Mouse (Mus musculus) lung, embryonic 16.5 days (tissue): ENCODE measurements around the gene Dazap2. TPM values are rescaled to one million over a fixed set of nuclear protein-coding genes. Genes with fewer than 3 reads are reported as not detected.

ENCODE experiments used
- ATAC-seq: fragments of 200-750 bp; cut with Nextera tagmentation; 2 replicates; pipeline ENCODE4 v1.8.0; 2017; ENCODE audit warnings: low read depth, mild to moderate bottlenecking, moderate library complexity
- H3K27ac ChIP-seq: fragments of 300-500 bp; sonication (generic); 2 replicates; pipeline ENCODE4 v1.5.1; 2014; ENCODE audit warnings: mild to moderate bottlenecking, control low read depth, low read length
- H3K27me3 ChIP-seq: fragments of 300-500 bp; sonication (generic); 2 replicates; pipeline ENCODE4 v1.6.1; 2014; ENCODE audit warnings: low read depth, low read length, mixed read lengths; ENCODE audit not compliant: control insufficient read depth, insufficient read depth
- H3K36me3 ChIP-seq: fragments of 300-500 bp; sonication (generic); 2 replicates; pipeline ENCODE4 v1.6.1; 2014; ENCODE audit warnings: low read length; ENCODE audit not compliant: control insufficient read depth, insufficient read depth
- H3K4me1 ChIP-seq: fragments of 300-500 bp; sonication (generic); replicated peaks from 2 replicates; pipeline ENCODE4 v1.6.1; 2014; ENCODE audit warnings: low read length, mixed read lengths; ENCODE audit not compliant: control insufficient read depth, insufficient read depth
- H3K4me2 ChIP-seq: fragments of 300-500 bp; sonication (generic); 2 replicates; pipeline ENCODE4 v1.6.1; 2014; ENCODE audit warnings: low read depth, low read length, control low read depth
- H3K4me3 ChIP-seq: fragments of 300-500 bp; sonication (generic); 2 replicates; pipeline ENCODE4 v1.5.1; 2014; ENCODE audit warnings: mild to moderate bottlenecking, low read length, control low read depth
- H3K9ac ChIP-seq: fragments of 300-500 bp; sonication (generic); 2 replicates; pipeline ENCODE4 v1.6.1; 2014; ENCODE audit warnings: low read length, control low read depth
- H3K9me3 ChIP-seq: fragments of 300-500 bp; sonication (generic); 2 replicates; pipeline ENCODE4 v1.6.1; 2016; ENCODE audit warnings: low read length; ENCODE audit not compliant: control insufficient read depth
- WGBS: fragments of 180-500 bp; shearing (Covaris S2); extraction: QIAGEN DNeasy Blood & Tissue Kit; methylation state at CpG from one replicate; pipeline ENCODE4 v1.1.7; 2014; 5-methylcytosine and 5-hydroxymethylcytosine counted together
- polyA plus RNA-seq: library from polyadenylated mRNA; unstranded; fragments of >200 nt; fragmentation: Nextera tagmentation; extraction: Ambion mirVana; gene quantifications from 2 replicates; pipeline ENCODE4 v1.2.1, GENCODE M21; 2015

Dazap2 gene
- polyA plus RNA-seq, 1 experiment from 2014 or later: 262 TPM

DNA sequence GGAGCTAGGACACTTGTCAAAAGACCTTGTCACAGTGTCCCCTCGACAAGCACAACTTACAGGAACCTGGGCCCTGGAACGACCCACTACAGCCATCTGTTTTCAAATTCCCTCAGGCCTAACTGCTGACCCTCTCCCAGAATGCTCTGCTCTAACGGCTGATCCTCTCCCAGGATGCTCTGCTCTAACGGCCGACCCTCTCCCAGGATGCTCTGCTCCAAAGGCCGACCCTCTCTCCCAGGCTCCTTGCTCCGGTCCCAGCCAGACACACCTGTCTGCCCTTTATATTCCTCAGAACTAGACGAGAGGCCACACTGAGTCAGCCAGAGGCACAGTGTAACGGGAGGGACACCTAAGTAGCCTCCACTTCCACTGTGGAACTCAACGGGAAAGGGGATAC is 35.0 kb upstream of the Dazap2 start:
- Histone ChIP-seq H3K9me3 (no peaks in the 10 kb centered on the region), H3K27me3 (no peaks in the 10 kb centered on the region), H3K27ac (no peak overlapping the region), H3K9ac (no peak overlapping the region), H3K36me3 (no peaks in the 10 kb centered on the region), H3K4me1 (peaks cover 1% of the 10 kb centered on the region), H3K4me2 (no peak overlapping the region), H3K4me3 (no peak overlapping the region)
- ATAC-seq: no peak
- 84% methylated on average over 10 of the region's 10 CpGs for WGBS

DNA sequence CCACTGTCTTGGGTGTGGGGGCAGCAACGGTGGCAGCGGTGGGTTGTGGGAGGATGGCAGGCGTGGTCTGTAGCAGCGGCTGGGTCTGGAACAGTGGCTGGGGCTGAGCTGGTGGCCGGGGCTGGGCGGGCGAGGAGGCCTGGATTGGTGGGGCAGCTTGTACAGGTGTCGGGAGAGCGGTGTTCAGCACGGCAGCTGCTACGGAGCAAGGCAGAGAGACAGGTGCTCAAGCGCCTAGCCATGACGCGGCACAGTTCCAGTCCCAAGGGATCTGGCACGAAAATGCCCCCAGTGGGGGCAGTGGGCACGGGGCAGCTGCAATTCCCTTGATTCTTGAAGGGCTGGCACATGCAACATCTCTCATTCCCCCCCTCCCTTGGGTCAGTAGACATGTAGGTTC is 29.2 kb upstream of the Dazap2 start:
- H3K4me2 ChIP-seq: no peak overlapping the region
- no peak for ATAC-seq
- H3K9me3 ChIP-seq: no peaks in the 10 kb centered on the region
- H3K4me1 ChIP-seq: no peaks in the 10 kb centered on the region
- no peak overlapping the region for H3K4me3 ChIP-seq
- H3K36me3 ChIP-seq: peaks cover 2% of the 10 kb centered on the region; the same call in 1 of the 2 replicates
- no peak overlapping the region for H3K9ac ChIP-seq
- no peak overlapping the region for H3K27ac ChIP-seq
- 89% methylated on average over 16 of the region's 16 CpGs for WGBS
- no peaks in the 10 kb centered on the region for H3K27me3 ChIP-seq

DNA sequence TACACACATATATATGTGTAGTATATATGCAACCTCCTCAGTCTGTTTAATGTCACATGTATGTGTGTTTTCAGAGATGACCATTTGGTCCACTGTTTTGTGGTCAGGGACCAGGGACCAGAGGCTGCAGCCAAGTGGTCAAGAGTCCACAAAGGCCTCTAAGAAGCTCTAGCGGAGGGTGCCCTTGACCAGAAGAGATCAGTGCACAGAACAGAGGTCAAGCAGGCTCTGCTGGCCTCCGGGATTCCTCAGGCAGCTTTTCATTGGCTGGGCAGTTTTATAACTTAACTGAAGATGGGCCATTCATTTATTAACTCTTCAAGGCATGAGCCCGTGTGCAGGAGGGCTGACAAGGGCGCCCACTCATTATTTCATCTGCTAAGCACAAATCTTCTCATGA is 28.0 kb upstream of the Dazap2 start:
- H3K36me3 ChIP-seq: peaks cover 2% of the 10 kb centered on the region; the same call in 1 of the 2 replicates
- no peak for ATAC-seq
- H3K4me2 ChIP-seq: no peak overlapping the region
- H3K9me3 ChIP-seq: no peaks in the 10 kb centered on the region
- H3K4me3 ChIP-seq: no peak overlapping the region
- H3K27me3 ChIP-seq: no peaks in the 10 kb centered on the region
- H3K9ac ChIP-seq: no peak overlapping the region
- no peak overlapping the region for H3K27ac ChIP-seq
- 66% methylated on average over 4 of the region's 4 CpGs for WGBS
- no peaks in the 10 kb centered on the region for H3K4me1 ChIP-seq

DNA sequence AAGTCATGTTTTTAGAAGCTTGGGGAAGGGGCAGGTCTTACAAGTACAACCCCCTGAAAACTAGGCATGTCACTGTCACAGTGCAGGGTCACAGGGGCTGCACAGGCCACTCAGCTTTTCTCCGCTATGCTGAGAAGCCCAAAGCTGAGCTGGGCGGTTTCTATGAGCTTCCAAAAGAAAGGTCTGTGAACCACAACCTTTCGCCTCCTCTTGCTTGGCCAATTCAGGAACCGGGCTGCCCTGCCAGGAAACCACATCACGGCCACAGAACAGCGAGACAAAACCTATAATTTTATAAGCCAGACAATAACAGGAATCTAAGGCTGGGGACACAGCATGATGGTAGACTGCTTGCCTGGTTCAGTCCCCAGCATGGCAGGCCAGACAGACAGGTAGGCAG is 26.9 kb upstream of the Dazap2 start:
- Histone ChIP-seq H3K9ac (no peak overlapping the region), H3K4me1 (no peaks in the 10 kb centered on the region), H3K4me2 (no peak overlapping the region), H3K27me3 (no peaks in the 10 kb centered on the region), H3K36me3 (peaks cover 2% of the 10 kb centered on the region; the same call in 1 of the 2 replicates), H3K9me3 (no peaks in the 10 kb centered on the region), H3K27ac (no peak overlapping the region), H3K4me3 (no peak overlapping the region)
- ATAC-seq: no peak
- 75% methylated on average over 6 of the region's 6 CpGs for WGBS

DNA sequence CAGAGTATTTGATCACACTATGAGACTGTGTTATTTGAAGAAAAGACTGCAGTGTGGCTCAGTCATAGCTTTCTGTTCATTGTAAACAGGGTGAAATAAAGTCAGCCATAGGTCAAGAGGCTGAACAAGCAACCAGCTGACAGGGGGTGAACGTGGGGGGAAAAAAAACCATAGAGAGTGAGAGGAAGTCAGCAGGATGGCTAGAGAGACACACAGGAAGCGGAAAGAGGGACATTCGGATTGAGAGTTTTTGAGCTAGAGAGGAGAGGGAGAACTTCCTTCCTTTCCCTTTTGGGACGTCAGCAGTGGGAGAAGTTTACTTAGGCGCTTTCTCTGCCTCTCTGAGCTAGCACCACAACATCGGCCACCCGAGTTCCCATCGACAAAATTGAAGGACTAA is 24.7 kb upstream of the Dazap2 start:
- no peaks in the 10 kb centered on the region for H3K27me3 ChIP-seq
- H3K4me1 ChIP-seq: no peaks in the 10 kb centered on the region
- WGBS: 52% methylated on average over 7 of the region's 8 CpGs
- no peak overlapping the region for H3K4me3 ChIP-seq
- ATAC-seq: no peak
- no peak overlapping the region for H3K27ac ChIP-seq
- peaks cover 2% of the 10 kb centered on the region; the same call in 1 of the 2 replicates for H3K36me3 ChIP-seq
- no peaks in the 10 kb centered on the region for H3K9me3 ChIP-seq
- no peak overlapping the region for H3K4me2 ChIP-seq
- no peak overlapping the region for H3K9ac ChIP-seq

DNA sequence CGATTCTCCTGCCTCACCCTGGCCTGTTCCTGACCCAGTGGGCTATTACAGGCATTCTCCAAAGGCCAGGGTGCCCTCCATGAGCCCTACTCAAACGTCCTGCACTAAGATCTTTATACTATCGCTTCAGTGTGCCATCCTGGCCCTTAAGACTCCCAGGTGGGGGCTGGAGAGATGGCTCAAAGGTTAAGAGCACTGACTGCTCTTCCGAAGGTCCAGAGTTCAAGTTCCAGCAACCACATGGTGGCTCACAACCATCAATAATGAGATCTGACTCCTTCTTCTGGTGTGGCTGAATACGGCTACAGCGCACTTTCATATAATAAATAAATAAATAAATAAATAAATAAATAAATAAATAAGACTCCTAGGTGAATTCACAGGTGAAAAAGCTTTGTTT is 22.3 kb upstream of the Dazap2 start:
- H3K4me2 ChIP-seq: no peak overlapping the region
- WGBS: 78% methylated on average over 6 of the region's 6 CpGs
- H3K36me3 ChIP-seq: no peaks in the 10 kb centered on the region; the same call in 1 of the 2 replicates
- no peak for ATAC-seq
- H3K4me3 ChIP-seq: no peak overlapping the region
- H3K27ac ChIP-seq: no peak overlapping the region
- no peaks in the 10 kb centered on the region for H3K9me3 ChIP-seq
- H3K27me3 ChIP-seq: no peaks in the 10 kb centered on the region
- H3K4me1 ChIP-seq: no peaks in the 10 kb centered on the region
- no peak overlapping the region for H3K9ac ChIP-seq

DNA sequence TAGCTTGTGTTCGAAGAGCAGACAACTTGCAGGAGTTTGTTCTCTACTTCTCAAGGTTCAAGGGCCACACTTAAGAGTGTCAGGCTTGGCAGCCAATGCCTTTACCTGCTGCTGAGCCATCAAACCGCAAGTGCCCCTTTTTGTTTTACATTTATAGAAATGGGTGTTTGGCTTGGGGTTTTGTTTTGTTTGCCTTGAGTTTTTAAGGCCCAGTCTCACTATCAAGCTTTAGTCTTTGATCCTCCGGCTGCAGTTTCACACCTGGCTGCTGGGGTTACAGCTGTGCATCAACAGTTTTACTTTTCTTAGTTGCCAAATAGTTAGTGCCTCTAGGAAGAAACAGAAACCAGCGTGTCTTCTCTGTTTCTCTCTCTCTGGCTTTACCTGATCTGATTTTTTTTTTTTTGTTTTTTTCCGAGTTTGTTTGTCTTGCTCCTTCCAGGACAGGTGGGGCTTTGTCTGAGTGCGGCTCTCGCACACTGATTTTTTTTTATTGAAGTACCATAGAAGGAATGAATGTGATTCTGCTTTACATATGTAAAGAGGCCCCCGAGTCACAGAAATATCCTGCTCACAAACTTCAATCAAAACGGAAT is 16.8 kb upstream of the Dazap2 start:
- Histone ChIP-seq H3K4me3 (peak overlapping the region; percentile 78), H3K9me3 (no peaks in the 10 kb centered on the region), H3K4me1 (peaks cover 6% of the 10 kb centered on the region), H3K9ac (peak overlapping the region; percentile 87), H3K4me2 (peak overlapping the region; percentile 98), H3K27me3 (peaks cover 15% of the 10 kb centered on the region), H3K27ac (no peak overlapping the region), H3K36me3 (no peaks in the 10 kb centered on the region)
- no peak for ATAC-seq
- 9% methylated on average over 9 of the region's 9 CpGs for WGBS

DNA sequence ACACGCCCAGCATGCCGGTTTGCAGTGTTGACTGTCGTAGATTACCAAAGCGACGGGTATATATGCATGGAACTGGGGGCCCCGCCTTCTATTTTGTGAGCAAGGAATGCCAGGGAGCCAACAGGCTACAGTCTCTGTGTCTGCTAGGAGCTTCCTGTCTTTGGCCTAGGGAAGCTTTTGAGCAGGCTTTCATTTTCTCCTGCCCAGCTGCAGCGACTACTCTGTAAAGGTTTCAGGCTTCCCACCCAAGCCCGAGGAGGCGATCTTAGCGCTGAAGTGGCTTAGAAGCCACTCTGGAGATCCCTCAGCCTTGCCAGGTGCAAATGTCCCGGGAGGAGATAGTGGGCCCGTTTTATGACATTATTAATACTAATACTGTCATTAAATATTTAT is 16.3 kb upstream of the Dazap2 start:
- H3K27ac ChIP-seq: peak overlapping the region; percentile 63

DNA sequence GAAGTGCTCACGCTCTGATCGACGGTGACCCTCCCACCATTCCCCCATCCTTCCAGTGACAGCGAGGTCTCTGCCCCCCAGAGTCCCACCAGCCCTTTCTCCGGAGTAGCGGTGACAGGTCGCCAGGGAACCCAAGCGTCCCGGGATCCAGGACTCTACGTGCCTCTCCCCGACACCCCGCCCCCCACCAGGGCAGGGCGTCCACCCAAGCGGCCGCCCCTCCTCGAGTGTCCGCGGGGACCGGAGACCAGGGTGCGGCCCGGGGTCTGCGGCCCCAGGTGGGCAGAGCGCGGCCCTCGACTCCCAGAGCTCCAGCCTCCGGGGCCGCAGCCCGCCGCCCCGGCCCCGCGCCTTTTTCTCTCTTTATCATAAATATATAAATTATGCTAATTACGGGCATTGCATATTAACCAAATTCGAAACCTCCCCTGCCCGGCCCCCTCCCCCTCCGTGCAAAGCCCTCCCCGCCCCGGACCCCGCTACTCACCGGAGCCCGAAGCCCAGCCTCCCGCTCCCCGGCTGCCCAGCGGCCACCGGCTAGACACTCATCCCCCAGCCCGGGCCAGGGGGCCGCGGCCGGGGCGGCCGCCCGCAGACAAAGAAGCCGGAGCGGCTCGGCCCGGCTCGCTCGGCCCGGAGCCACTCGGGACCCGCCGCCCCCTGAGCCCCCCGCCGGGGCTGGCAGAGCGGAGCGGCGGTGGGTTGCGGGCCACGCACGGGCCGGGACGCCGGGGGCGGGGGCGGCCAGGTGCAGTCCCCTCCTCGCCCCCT is 15.7 kb upstream of the Dazap2 start, which contains the start of gene Pou6f1:
Gene Pou6f1, minus strand, starts transcription at position 709 of the 771 bp plus-strand sequence.
- Histone ChIP-seq H3K9me3 (no peaks in the 10 kb centered on the region), H3K27ac (peak within 1 kb of the TSS; percentile 63), H3K36me3 (no peaks in the 10 kb centered on the region), H3K4me3 (peak within 1 kb of the TSS; percentile 78), H3K4me2 (peak within 1 kb of the TSS; percentile 98), H3K27me3 (peaks cover 15% of the 10 kb centered on the region), H3K4me1 (peaks cover 6% of the 10 kb centered on the region), H3K9ac (peak within 1 kb of the TSS; percentile 87)
- ATAC-seq: peak; percentile 60
- WGBS: under 1% methylated on average over 74 of the region's 76 CpGs

More for the DNA sequence above, 16.3 kb upstream of the Dazap2 start:
- peak; percentile 58 for ATAC-seq
- WGBS: 3% methylated on average over 12 of the region's 12 CpGs
- Histone ChIP-seq H3K36me3 (no peaks in the 10 kb centered on the region), H3K9ac (peak overlapping the region; percentile 87), H3K4me2 (peak overlapping the region; percentile 98), H3K9me3 (no peaks in the 10 kb centered on the region), H3K4me3 (peak overlapping the region; percentile 78), H3K27me3 (peaks cover 15% of the 10 kb centered on the region), H3K4me1 (peaks cover 6% of the 10 kb centered on the region)
